Mouse (Mus musculus) MEL (cell line): Measurements from ENCODE around the gene Eef2kmt. TPM values are rescaled to one million over a fixed set of nuclear protein-coding genes. Genes with fewer than 3 reads are reported as not detected.

ENCODE experiments used
- DNase-seq: peaks from one replicate; pipeline ENCODE4 v3.0.0; 2011; ENCODE audit warnings: low read depth, low spot score
- H3K27ac ChIP-seq: 2 replicates; pipeline ENCODE4 v1.5.1; 2012; ENCODE audit warnings: low read depth, mild to moderate bottlenecking, control low read depth, low read length, moderate library complexity; ENCODE audit not compliant: control insufficient read depth
- H3K27me3 ChIP-seq, 2 experiments: fragments of 150-350 bp in 1 of 2; sonication (generic) in 1 of 2; 2 replicates each; pipeline ENCODE4 v1.6.1; 2012; ENCODE audit warnings: low read length in 2 of 2, mild to moderate bottlenecking in 2 of 2, improper control_type of control experiment in 1 of 2, moderate library complexity in 1 of 2; ENCODE audit not compliant: insufficient read depth in 2 of 2, control insufficient read depth in 1 of 2
- H3K36me3 ChIP-seq, 2 experiments: 2 replicates each; pipeline ENCODE4 v1.6.1; 2012 to 2014; ENCODE audit warnings: low read length in 2 of 2, improper control_type of control experiment in 1 of 2, inconsistent platforms in 1 of 2, mild to moderate bottlenecking in 1 of 2; ENCODE audit not compliant: insufficient read depth in 2 of 2, control insufficient read depth in 1 of 2
- H3K4me1 ChIP-seq, 2 experiments: fragments of 150-350 bp in 1 of 2; sonication (generic) in 1 of 2; 2 replicates each; pipeline ENCODE4 v1.6.1; 2012; ENCODE audit warnings: low read length in 2 of 2, improper control_type of control experiment in 1 of 2, mild to moderate bottlenecking in 1 of 2; ENCODE audit not compliant: insufficient read depth in 2 of 2, control insufficient read depth in 1 of 2
- H3K4me3 ChIP-seq, 2 experiments: fragments of 150-350 bp in 1 of 2; sonication (generic) in 1 of 2; 2 replicates each; pipeline ENCODE4 v1.5.1; 2012; ENCODE audit warnings: low read depth in 2 of 2, low read length in 2 of 2, mild to moderate bottlenecking in 2 of 2, moderate library complexity in 2 of 2, control low read depth in 1 of 2, improper control_type of control experiment in 1 of 2; ENCODE audit not compliant: control insufficient read depth in 1 of 2, insufficient read depth in 1 of 2
- H3K79me2 ChIP-seq: 2 replicates; pipeline ENCODE4 v1.6.1; 2012; ENCODE audit warnings: mild to moderate bottlenecking, low read length, moderate library complexity; ENCODE audit not compliant: control insufficient read depth, poor library complexity, insufficient read depth
- H3K9ac ChIP-seq: 2 replicates; pipeline ENCODE4 v1.6.1; 2012; ENCODE audit warnings: low read depth, mild to moderate bottlenecking, control low read depth, low read length, moderate library complexity; ENCODE audit not compliant: control insufficient read depth, poor library complexity, severe bottlenecking
- H3K9me3 ChIP-seq: fragments of 150-350 bp; sonication (generic); replicated peaks from 2 replicates; pipeline ENCODE4 v1.6.1; 2012; ENCODE audit warnings: mild to moderate bottlenecking, low read length, improper control_type of control experiment, moderate library complexity; ENCODE audit not compliant: insufficient read depth
- CHD1 ChIP-seq: IDR thresholded peaks from 2 replicates; pipeline ENCODE4 v1.6.1; 2012; ENCODE audit warnings: low read depth, mild to moderate bottlenecking, inconsistent platforms, low read length, improper control_type of control experiment
- CTCF ChIP-seq, 3 experiments: IDR thresholded peaks in 2 of 3; conservative IDR thresholded peaks in 1 of 3; 2 replicates each; pipeline ENCODE4 v1.5.1; 2011 to 2012; ENCODE audit warnings: low read length in 3 of 3, low read depth in 2 of 3, mild to moderate bottlenecking in 2 of 3, improper control_type of control experiment in 1 of 3, inconsistent platforms in 1 of 3, mixed read lengths in 1 of 3, moderate library complexity in 1 of 3; ENCODE audit not compliant: control insufficient read depth in 1 of 3, insufficient read depth in 1 of 3, poor library complexity in 1 of 3, severe bottlenecking in 1 of 3
- ELF1 ChIP-seq: IDR thresholded peaks from 2 replicates; pipeline ENCODE4 v1.6.1; 2014; ENCODE audit warnings: low read depth, mild to moderate bottlenecking, inconsistent platforms, low read length, improper control_type of control experiment, moderate library complexity
- GABPA ChIP-seq: IDR thresholded peaks from 2 replicates; pipeline ENCODE4 v1.6.1; 2012; ENCODE audit warnings: low read depth, mild to moderate bottlenecking, inconsistent platforms, low read length, improper control_type of control experiment, moderate library complexity
- HCFC1 ChIP-seq: IDR thresholded peaks from 2 replicates; pipeline ENCODE4 v1.6.1; 2012; ENCODE audit warnings: low read depth, mild to moderate bottlenecking, inconsistent platforms, low read length, improper control_type of control experiment, moderate library complexity
- JUND ChIP-seq: IDR thresholded peaks from 2 replicates; pipeline ENCODE4 v1.6.1; 2011; ENCODE audit warnings: low read depth, mild to moderate bottlenecking, improper control_type of control experiment, low read length
- MAFK ChIP-seq: IDR thresholded peaks from 2 replicates; pipeline ENCODE4 v1.6.1; 2011; ENCODE audit warnings: low read depth, mild to moderate bottlenecking, low read length, improper control_type of control experiment, borderline replicate concordance
- MAX ChIP-seq: IDR thresholded peaks from 2 replicates; pipeline ENCODE4 v1.6.1; 2011; ENCODE audit warnings: low read length, improper control_type of control experiment
- MAZ ChIP-seq: IDR thresholded peaks from 2 replicates; pipeline ENCODE4 v1.6.1; 2012; ENCODE audit warnings: low read depth, mild to moderate bottlenecking, inconsistent platforms, low read length, improper control_type of control experiment
- MXI1 ChIP-seq: IDR thresholded peaks from 2 replicates; pipeline ENCODE4 v1.6.1; 2011; ENCODE audit warnings: mild to moderate bottlenecking, low read depth, low read length, improper control_type of control experiment
- MYC ChIP-seq: IDR thresholded peaks from 2 replicates; pipeline ENCODE4 v1.6.1; 2011; ENCODE audit warnings: low read depth, mild to moderate bottlenecking, low read length, improper control_type of control experiment, moderate library complexity
- NELFE ChIP-seq: IDR thresholded peaks from 2 replicates; pipeline ENCODE4 v1.6.1; 2011; ENCODE audit warnings: low read depth, low read length, improper control_type of control experiment
- POLR2A ChIP-seq, 2 experiments: IDR thresholded peaks; 2 replicates each; pipeline ENCODE4 v1.6.1; 2011 to 2012; ENCODE audit warnings: low read length in 2 of 2, mild to moderate bottlenecking in 2 of 2, control low read depth in 1 of 2, improper control_type of control experiment in 1 of 2, low read depth in 1 of 2, moderate library complexity in 1 of 2; ENCODE audit not compliant: control insufficient read depth in 1 of 2, insufficient read depth in 1 of 2, poor library complexity in 1 of 2
- POLR2AphosphoS5 ChIP-seq: IDR thresholded peaks from 2 replicates; pipeline ENCODE4 v1.6.1; 2012; ENCODE audit warnings: low read depth, borderline replicate concordance, mild to moderate bottlenecking, inconsistent platforms, low read length, moderate library complexity, mixed read lengths
- RAD21 ChIP-seq: IDR thresholded peaks from 2 replicates; pipeline ENCODE4 v1.6.1; 2011; ENCODE audit warnings: mild to moderate bottlenecking, low read depth, low read length, improper control_type of control experiment
- SIN3A ChIP-seq: IDR thresholded peaks from 2 replicates; pipeline ENCODE4 v1.6.1; 2012; ENCODE audit warnings: low read length, improper control_type of control experiment, inconsistent platforms
- SMC3 ChIP-seq: IDR thresholded peaks from 2 replicates; pipeline ENCODE4 v1.6.1; 2011; ENCODE audit warnings: low read depth, low read length, improper control_type of control experiment
- TAL1 ChIP-seq: IDR thresholded peaks from 2 replicates; pipeline ENCODE4 v1.6.1; 2012; ENCODE audit warnings: mild to moderate bottlenecking, inconsistent platforms, low read length, moderate library complexity, mixed read lengths
- TBP ChIP-seq: IDR thresholded peaks from 2 replicates; pipeline ENCODE4 v1.8.0; 2011; ENCODE audit warnings: low read depth, low read length, improper control_type of control experiment
- TCF12 ChIP-seq: IDR thresholded peaks from 2 replicates; pipeline ENCODE4 v1.6.1; 2014; ENCODE audit warnings: low read depth, mild to moderate bottlenecking, inconsistent platforms, low read length, improper control_type of control experiment, moderate library complexity
- USF1 ChIP-seq: IDR thresholded peaks from 2 replicates; pipeline ENCODE4 v1.6.1; 2014; ENCODE audit warnings: low read depth, mild to moderate bottlenecking, inconsistent platforms, low read length, improper control_type of control experiment, moderate library complexity
- USF2 ChIP-seq, 2 experiments: IDR thresholded peaks; 2 replicates each; pipeline ENCODE4 v1.6.1; 2011 to 2012; ENCODE audit warnings: improper control_type of control experiment in 2 of 2, low read length in 2 of 2, borderline replicate concordance in 1 of 2, inconsistent platforms in 1 of 2, low read depth in 1 of 2, mild to moderate bottlenecking in 1 of 2; ENCODE audit not compliant: insufficient read depth in 1 of 2
- ZKSCAN1 ChIP-seq: IDR thresholded peaks from 2 replicates; pipeline ENCODE4 v1.6.1; 2012; ENCODE audit warnings: low read depth, mild to moderate bottlenecking, inconsistent platforms, low read length, improper control_type of control experiment, moderate library complexity
- ZMIZ1 ChIP-seq: IDR thresholded peaks from 2 replicates; pipeline ENCODE4 v1.6.1; 2012; ENCODE audit warnings: low read depth, mild to moderate bottlenecking, inconsistent platforms, low read length, improper control_type of control experiment, moderate library complexity
- polyA plus RNA-seq, 2 experiments: library from polyadenylated mRNA; stranded (reverse) in 1 of 2; unstranded in 1 of 2; fragments of >175 nt in 1 of 2; fragments of >200 nt in 1 of 2; gene quantifications; 2 replicates each; pipeline versions ENCODE4 v1.2.1 to v1.2.4; 2012; ENCODE audit warnings: low replicate concordance in 2 of 2, low read depth in 1 of 2; ENCODE audit not compliant: insufficient read length in 2 of 2, insufficient read depth in 1 of 2, missing spikeins in 1 of 2
- total RNA-seq: library from RNA; depleted of rRNA; stranded (reverse); fragments of 300-350 nt; gene quantifications from 2 replicates; pipeline ENCODE4 v1.2.3, GENCODE M21; 2012

Eef2kmt gene
- total and polyA plus RNA-seq, 3 experiments: 21.4 to 48.6 TPM; not detected in 1

- Histone ChIP-seq H3K9ac (peak overlapping the region; percentile 95), H3K79me2 (peaks cover 9% of the 10 kb centered on the region), H3K4me1 (peaks cover 0 to 8% of the 10 kb centered on the region in 2 experiments; a peak in 1 of 4 replicates), H3K27me3 (no peaks in the 10 kb centered on the region), H3K27ac (peak overlapping the region; percentile 70), H3K4me3 (peak overlapping the region; percentile 78 to 92), H3K36me3 (no peaks in the 10 kb centered on the region), H3K9me3 (no peaks in the 10 kb centered on the region)
- DNase-seq: peak; percentile 63
- TF ChIP-seq USF2 (IDR thresholded peaks at IDR 0.05; ENCODE audit: borderline replicate concordance in 1 of 2, insufficient read depth in 1 of 2, low read depth in 1 of 2, low read length in 2 of 2): no peak
- TF ChIP-seq CHD1: 0 out of 2 replicates have a peak, but pooled peaks have one; percentile 41
- TF ChIP-seq TBP: 0 out of 2 replicates have a peak, but pooled peaks have one; percentile 14
Measured at GRCm38 (mm10) chr16:5255081-5255740, 572 bp downstream of the Eef2kmt start.

DNA sequence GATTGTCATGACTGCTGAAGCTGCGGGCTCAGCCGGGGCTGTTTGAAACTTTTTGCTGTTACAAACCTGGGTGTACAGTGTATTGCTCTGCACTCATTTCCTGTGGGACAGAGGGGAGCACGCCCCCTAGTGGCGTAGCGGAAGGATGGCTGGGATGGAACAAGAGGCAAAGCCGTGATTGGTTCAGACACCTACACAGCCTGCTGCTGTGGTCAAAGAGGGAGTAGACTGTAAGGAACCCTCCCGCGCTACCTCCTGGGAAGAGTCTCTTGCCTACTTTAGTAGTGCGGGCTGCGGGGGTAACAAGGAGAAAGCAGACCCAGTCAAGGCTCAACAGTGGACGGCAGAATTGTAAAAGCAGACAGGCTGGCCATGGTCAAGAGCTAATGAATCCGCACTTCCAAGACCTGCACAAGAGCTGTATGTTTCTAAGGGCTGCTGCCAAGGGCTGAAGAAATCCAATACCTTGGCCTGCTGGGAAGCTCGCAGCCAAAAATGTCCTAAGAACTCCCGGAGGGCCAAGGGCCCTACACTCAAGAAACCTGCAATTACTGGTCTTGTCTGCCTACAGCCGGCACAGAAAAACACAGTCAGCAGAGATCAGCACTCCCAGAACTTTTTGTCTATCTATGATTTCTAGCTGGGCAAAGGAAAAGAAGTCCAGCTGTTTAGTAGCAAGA is 1.3 kb downstream of the Eef2kmt start:
- peak overlapping the region; percentile 70 for H3K27ac ChIP-seq

GRCm38 (mm10) chr16:5252260-5252659 is 3.5 kb downstream of the Eef2kmt start:
- H3K79me2 ChIP-seq: peaks cover 9% of the 10 kb centered on the region
- H3K27ac ChIP-seq: no peak overlapping the region
- no peaks in the 10 kb centered on the region for H3K9me3 ChIP-seq
- no peaks in the 10 kb centered on the region for H3K27me3 ChIP-seq
- peaks cover 0 to 2% of the 10 kb centered on the region in 2 experiments; a peak in 1 of 4 replicates for H3K36me3 ChIP-seq
- DNase-seq: no peak
- H3K9ac ChIP-seq: no peak overlapping the region
- peaks cover 0 to 8% of the 10 kb centered on the region in 2 experiments; a peak in 1 of 4 replicates for H3K4me1 ChIP-seq
- H3K4me3 ChIP-seq: no peak overlapping the region
- TF ChIP-seq SIN3A: no peak
- no peak for TF ChIP-seq TCF12
- TF ChIP-seq TAL1: no peak
- no peak for TF ChIP-seq POLR2A (IDR thresholded peaks at IDR 0.05; ENCODE audit: control insufficient read depth in 1 of 2, insufficient read depth in 1 of 2, low read depth in 1 of 2, low read length in 2 of 2, poor library complexity in 1 of 2)
- TF ChIP-seq ZMIZ1: no peak
- no peak for TF ChIP-seq USF2 (IDR thresholded peaks at IDR 0.05; ENCODE audit: borderline replicate concordance in 1 of 2, insufficient read depth in 1 of 2, low read depth in 1 of 2, low read length in 2 of 2)
- no peak for TF ChIP-seq MAX
- TF ChIP-seq ZKSCAN1: no peak
- TF ChIP-seq MAZ: no peak
- TF ChIP-seq USF1: no peak
- TF ChIP-seq CTCF (IDR thresholded peaks at IDR 0.05 in 2 of 3, conservative IDR thresholded peaks at IDR 0.05 in 1 of 3; ENCODE audit: control insufficient read depth in 1 of 3, insufficient read depth in 1 of 3, low read depth in 2 of 3, low read length in 3 of 3, poor library complexity in 1 of 3, severe bottlenecking in 1 of 3): no peak
- no peak for TF ChIP-seq MAFK
- TF ChIP-seq SMC3: no peak
- no peak for TF ChIP-seq JUND
- no peak for TF ChIP-seq GABPA
- TF ChIP-seq, all 39 proteins: peak for 0

More for the DNA sequence above, 1.3 kb downstream of the Eef2kmt start:
- peaks cover 0 to 8% of the 10 kb centered on the region in 2 experiments; a peak in 1 of 4 replicates for H3K4me1 ChIP-seq
- peak overlapping the region; percentile 78 to 92 for H3K4me3 ChIP-seq
- peak; percentile 94 for DNase-seq
- H3K9me3 ChIP-seq: no peaks in the 10 kb centered on the region
- peak overlapping the region; percentile 95 for H3K9ac ChIP-seq
- H3K36me3 ChIP-seq: no peaks in the 10 kb centered on the region
- no peaks in the 10 kb centered on the region for H3K27me3 ChIP-seq
- H3K79me2 ChIP-seq: peaks cover 9% of the 10 kb centered on the region
- TF ChIP-seq CTCF (IDR thresholded peaks at IDR 0.05 in 2 of 3, conservative IDR thresholded peaks at IDR 0.05 in 1 of 3; ENCODE audit: control insufficient read depth in 1 of 3, insufficient read depth in 1 of 3, low read depth in 2 of 3, low read length in 3 of 3, poor library complexity in 1 of 3, severe bottlenecking in 1 of 3): peak; percentile 90 to 95 (median 94)
- TF ChIP-seq TBP: peak; percentile 44; the same call in 1 of the 2 replicates
- no peak for TF ChIP-seq JUND
- TF ChIP-seq POLR2A (IDR thresholded peaks at IDR 0.05; ENCODE audit: control insufficient read depth in 1 of 2, insufficient read depth in 1 of 2, low read depth in 1 of 2, low read length in 2 of 2, poor library complexity in 1 of 2): peak in 1 of 2 experiments; percentile 71; a peak in 2 of 4 replicates
- TF ChIP-seq SIN3A: peak; percentile 89
- TF ChIP-seq HCFC1: peak; percentile 76
- TF ChIP-seq MYC: 0 out of 2 replicates have a peak, but pooled peaks have one; percentile 34
- TF ChIP-seq RAD21: peak; percentile 45
- peak; percentile 64 for TF ChIP-seq ELF1
- TF ChIP-seq SMC3: peak; percentile 52
- TF ChIP-seq MXI1: peak; percentile 62
- no peak for TF ChIP-seq POLR2AphosphoS5
- TF ChIP-seq CHD1: no peak
- no peak for TF ChIP-seq ZMIZ1
- TF ChIP-seq NELFE: peak; percentile 53
